Mouse (Mus musculus): ENCODE results near the gene Trpc5.

Gene Trpc5

DNA sequence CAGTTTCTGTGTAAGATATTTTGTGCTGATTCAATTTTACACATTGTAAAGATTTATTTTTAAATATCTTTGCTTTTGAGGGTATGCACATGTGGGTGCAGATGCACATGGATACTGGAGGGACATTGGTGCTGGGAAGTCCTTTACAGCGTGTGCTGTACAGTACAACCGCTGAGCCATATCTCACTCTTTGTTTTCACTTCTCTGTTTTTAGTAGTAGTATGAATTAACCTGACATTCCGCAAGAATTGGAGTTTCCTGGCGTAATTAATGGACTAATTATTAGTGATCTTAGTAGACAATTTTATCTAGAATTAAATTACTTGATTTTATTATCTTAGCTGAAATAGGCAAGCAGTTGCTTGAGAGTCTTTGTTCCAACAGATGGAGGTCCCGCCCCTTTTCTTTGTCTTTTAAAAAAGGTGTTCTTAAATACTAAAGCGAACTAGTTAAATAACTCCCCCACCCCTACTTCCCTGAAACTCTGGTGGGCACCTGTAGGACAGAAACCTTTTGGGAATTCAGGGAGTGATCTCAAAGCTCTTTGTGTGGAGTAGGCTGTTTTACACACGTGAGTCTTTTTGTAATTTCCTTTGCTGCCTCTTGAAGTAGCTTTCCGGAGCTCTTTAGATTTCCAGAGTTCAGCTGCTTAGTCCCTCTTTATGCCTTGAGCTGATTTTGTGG lies 352.5 kb downstream of the Trpc5 start:
- DNase-seq (ENCODE audit: extremely low spot score) = no peak

All from embryo, embryonic 9.5 days (tissue).